Mouse (Mus musculus) erythroblast, embryonic 14.5 days (primary cell): ENCODE measurements around the gene Frs2.

Source experiments
- GATA1 ChIP-seq: IDR thresholded peaks from 2 replicates; pipeline ENCODE4 v1.6.1; 2012; ENCODE audit warnings: low read length, inconsistent platforms, mixed read lengths
- TAL1 ChIP-seq: IDR thresholded peaks from 3 replicates; pipeline ENCODE4 v1.6.1; 2012; ENCODE audit warnings: low read length, inconsistent platforms, mixed read lengths

DNA sequence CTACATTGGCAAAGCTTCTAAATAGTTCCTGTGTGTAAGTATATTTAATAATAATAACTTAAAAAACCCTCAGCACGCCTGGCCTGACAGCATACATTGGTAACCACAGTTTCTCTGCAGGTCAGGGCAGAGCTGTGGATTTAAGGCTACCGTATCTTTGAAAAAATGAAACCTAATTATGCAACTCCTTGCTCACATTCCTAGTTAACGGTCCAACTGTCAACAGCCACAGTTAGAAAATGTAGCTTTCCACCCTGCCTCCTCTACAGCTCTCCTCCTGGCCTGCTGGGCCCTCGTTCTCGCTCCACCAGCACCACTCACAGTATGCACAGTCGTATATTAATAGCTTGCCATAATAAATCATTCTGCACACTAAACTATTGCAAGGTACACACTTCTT is 3.7 kb downstream of the Frs2 start:
- no peak for TF ChIP-seq GATA1
- TF ChIP-seq TAL1: no peak
